Mouse (Mus musculus): Measurements from ENCODE around the gene Cox11. TPM values are rescaled to one million over a fixed set of nuclear protein-coding genes. Genes with fewer than 3 reads are reported as not detected.
A peak's percentile ranks its signal among the peaks of the same experiment; 100 is the strongest.

The Cox11 gene
- polyA plus RNA-seq (2012; rRNA removed): 16.3 and 17.4 TPM in 2 replicates
- 16.0 and 17.3 TPM in 2 replicates for polyA plus RNA-seq (2014; fragmentation: Nextera tagmentation; extraction: Ambion mirVana)

GRCm38 (mm10) chr11:90637440-90638311 lies at the start of gene Cox11, which contains the start of gene Stxbp4:
Cox11 (plus strand) TSS chr11:90638173.
Stxbp4 (minus strand) TSS chr11:90638084.
- no peaks in the 10 kb centered on the region for H3K9me3 ChIP-seq (ENCODE audit: control insufficient read depth, low read length)
- under 1% methylated on average over 48 of the region's 48 CpGs for WGBS (ENCODE audit: insufficient replicate concordance)
- H3K9ac ChIP-seq (replicated peaks): peak within 1 kb of the TSS; percentile 97
- H3K36me3 ChIP-seq (replicated peaks; ENCODE audit: control insufficient read depth, insufficient read depth, low read depth): peaks cover 19% of the 10 kb centered on the region
- peak; percentile 94 for ATAC-seq (ENCODE audit: insufficient read depth)
- no peaks in the 10 kb centered on the region for H3K27me3 ChIP-seq (ENCODE audit: control insufficient read depth, insufficient read depth, low read length)
- TF ChIP-seq EP300 (IDR thresholded peaks at IDR 0.05; ENCODE audit: low read depth): peak; percentile 88
- peak; percentile 84 for TF ChIP-seq CTCF (IDR thresholded peaks at IDR 0.05; ENCODE audit: low read depth)
- peak; percentile 86 to 91 (median 89) for DNase-seq (ENCODE audit: low read depth in 3 of 3, low spot score in 3 of 3)
- H3K4me2 ChIP-seq (ENCODE audit: low read depth): peak within 1 kb of the TSS; percentile 84
- H3K27ac ChIP-seq: peak within 1 kb of the TSS; percentile 85
- H3K4me3 ChIP-seq (ENCODE audit: insufficient read depth in 1 of 2, low read depth in 2 of 2, low read length in 2 of 2): peak within 1 kb of the TSS; percentile 84 to 100
- peaks cover 4 to 13% of the 10 kb centered on the region in 2 experiments; a peak in 3 of 4 replicates for H3K4me1 ChIP-seq (replicated peaks; ENCODE audit: control insufficient read depth in 2 of 2, insufficient read depth in 2 of 2, low read length in 1 of 2)

- Histone ChIP-seq H3K27ac (no peak overlapping the region), H3K27me3 (ENCODE audit: control insufficient read depth, insufficient read depth, low read length) (no peaks in the 10 kb centered on the region), H3K36me3 (replicated peaks; ENCODE audit: control insufficient read depth, insufficient read depth, low read depth) (no peaks in the 10 kb centered on the region), H3K9ac (replicated peaks) (no peak overlapping the region), H3K4me3 (ENCODE audit: insufficient read depth in 1 of 2, low read depth in 2 of 2, low read length in 2 of 2) (no peak overlapping the region), H3K4me2 (ENCODE audit: low read depth) (no peak overlapping the region), H3K4me1 (replicated peaks; ENCODE audit: control insufficient read depth in 2 of 2, insufficient read depth in 2 of 2, low read length in 1 of 2) (no peaks in the 10 kb centered on the region), H3K9me3 (ENCODE audit: control insufficient read depth, low read length) (no peaks in the 10 kb centered on the region)
- DNase-seq (ENCODE audit: low read depth in 3 of 3, low spot score in 3 of 3) (no peak), ATAC-seq (ENCODE audit: insufficient read depth) (no peak)
- TF ChIP-seq CTCF (IDR thresholded peaks at IDR 0.05; ENCODE audit: low read depth): no peak
- 58% methylated on average over 1 of the region's 1 CpGs for WGBS (ENCODE audit: insufficient replicate concordance)
These were observed 47.0 kb upstream of the Cox11 start for GRCm38 (mm10) chr11:90590996-90591395.

GRCm38 (mm10) chr11:90595826-90596225 lies 42.1 kb upstream of the Cox11 start:
- H3K9me3 ChIP-seq (ENCODE audit: control insufficient read depth, low read length): no peaks in the 10 kb centered on the region
- TF ChIP-seq EP300 (IDR thresholded peaks at IDR 0.05; ENCODE audit: low read depth) (no peak), CTCF (IDR thresholded peaks at IDR 0.05; ENCODE audit: low read depth) (no peak)
- H3K36me3 ChIP-seq (replicated peaks; ENCODE audit: control insufficient read depth, insufficient read depth, low read depth): no peaks in the 10 kb centered on the region; the same call in 1 of the 2 replicates
- no peaks in the 10 kb centered on the region for H3K27me3 ChIP-seq (ENCODE audit: control insufficient read depth, insufficient read depth, low read length)
- H3K4me3 ChIP-seq (ENCODE audit: insufficient read depth in 1 of 2, low read depth in 2 of 2, low read length in 2 of 2): no peak overlapping the region
- H3K4me2 ChIP-seq (ENCODE audit: low read depth): no peak overlapping the region
- no peak for ATAC-seq (ENCODE audit: insufficient read depth)
- no peak overlapping the region for H3K9ac ChIP-seq (replicated peaks)
- no peak overlapping the region for H3K27ac ChIP-seq
- no peaks in the 10 kb centered on the region for H3K4me1 ChIP-seq (replicated peaks; ENCODE audit: control insufficient read depth in 2 of 2, insufficient read depth in 2 of 2, low read length in 1 of 2)
- WGBS (ENCODE audit: insufficient replicate concordance): 93% methylated on average over 1 of the region's 1 CpGs
- no peak for DNase-seq (ENCODE audit: low read depth in 3 of 3, low spot score in 3 of 3)

- no peak for DNase-seq (ENCODE audit: low read depth in 3 of 3, low spot score in 3 of 3)
- ATAC-seq (ENCODE audit: insufficient read depth): no peak
- H3K4me1 ChIP-seq (replicated peaks; ENCODE audit: control insufficient read depth in 2 of 2, insufficient read depth in 2 of 2, low read length in 1 of 2): no peaks in the 10 kb centered on the region
These were observed 34.9 kb upstream of the Cox11 start for GRCm38 (mm10) chr11:90603066-90603465.

GRCm38 (mm10) chr11:90612118-90612517 lies 25.9 kb upstream of the Cox11 start:
- Histone ChIP-seq H3K36me3 (replicated peaks; ENCODE audit: control insufficient read depth, insufficient read depth, low read depth) (peaks cover 1% of the 10 kb centered on the region; the same call in 1 of the 2 replicates), H3K4me1 (replicated peaks; ENCODE audit: control insufficient read depth in 2 of 2, insufficient read depth in 2 of 2, low read length in 1 of 2) (peaks cover 0 to 2% of the 10 kb centered on the region in 2 experiments; a peak in 1 of 4 replicates), H3K4me3 (ENCODE audit: insufficient read depth in 1 of 2, low read depth in 2 of 2, low read length in 2 of 2) (no peak overlapping the region), H3K4me2 (ENCODE audit: low read depth) (no peak overlapping the region), H3K9ac (replicated peaks) (no peak overlapping the region), H3K9me3 (ENCODE audit: control insufficient read depth, low read length) (no peaks in the 10 kb centered on the region), H3K27me3 (ENCODE audit: control insufficient read depth, insufficient read depth, low read length) (no peaks in the 10 kb centered on the region), H3K27ac (no peak overlapping the region)
- TF ChIP-seq EP300 (IDR thresholded peaks at IDR 0.05; ENCODE audit: low read depth): no peak
- TF ChIP-seq CTCF (IDR thresholded peaks at IDR 0.05; ENCODE audit: low read depth): no peak
- DNase-seq (ENCODE audit: low read depth in 3 of 3, low spot score in 3 of 3): no peak
- ATAC-seq (ENCODE audit: insufficient read depth): no peak

More at GRCm38 (mm10) chr11:90603066-90603465, 34.9 kb upstream of the Cox11 start:
- 82% methylated on average over 2 of the region's 2 CpGs for WGBS (ENCODE audit: insufficient replicate concordance)
- Histone ChIP-seq H3K9me3 (ENCODE audit: control insufficient read depth, low read length) (no peaks in the 10 kb centered on the region), H3K27me3 (ENCODE audit: control insufficient read depth, insufficient read depth, low read length) (no peaks in the 10 kb centered on the region), H3K4me3 (ENCODE audit: insufficient read depth in 1 of 2, low read depth in 2 of 2, low read length in 2 of 2) (no peak overlapping the region), H3K9ac (replicated peaks) (no peak overlapping the region), H3K27ac (no peak overlapping the region), H3K4me2 (ENCODE audit: low read depth) (no peak overlapping the region), H3K36me3 (replicated peaks; ENCODE audit: control insufficient read depth, insufficient read depth, low read depth) (peaks cover 4% of the 10 kb centered on the region; the same call in 1 of the 2 replicates)
- TF ChIP-seq EP300 (IDR thresholded peaks at IDR 0.05; ENCODE audit: low read depth): no peak
- no peak for TF ChIP-seq CTCF (IDR thresholded peaks at IDR 0.05; ENCODE audit: low read depth)

Data from liver, embryonic 14.5 days (tissue).